Mouse (Mus musculus): ENCODE results near the gene 1700029I15Rik. TPM values are rescaled to one million over a fixed set of nuclear protein-coding genes. Genes with fewer than 3 reads are reported as not detected.
A peak's percentile ranks its signal among the peaks of the same experiment; 100 is the strongest.

The 1700029I15Rik gene
- total RNA-seq (2021) (10 to 100 TPM in 1 of 2 experiments, 1 to 10 TPM in 1; 4.9 to 14.6 TPM), polyA plus RNA-seq (2012; rRNA removed) (10.5 and 15.0 TPM in 2 replicates)
- long read RNA-seq = 0 reads

- DNase-seq = no peak
These were observed at the start of gene 1700029I15Rik for GRCm38 (mm10) chr2:92381901-92382588. Gene 1700029I15Rik (plus strand): TSS chr2:92382538.

- DNase-seq = no peak
These were observed 39.9 kb upstream of the 1700029I15Rik start for GRCm38 (mm10) chr2:92342418-92342817.

GRCm38 (mm10) chr2:92347191-92347590 lies 35.1 kb upstream of the 1700029I15Rik start:
- peak; percentile 18 for DNase-seq

- peak; percentile 89 for DNase-seq
These were observed 32.5 kb upstream of the 1700029I15Rik start for GRCm38 (mm10) chr2:92349589-92350425.

- DNase-seq = peak; percentile 72
These were observed 31.7 kb upstream of the 1700029I15Rik start for GRCm38 (mm10) chr2:92350686-92351085.

- DNase-seq = no peak
These were observed 28.9 kb upstream of the 1700029I15Rik start for GRCm38 (mm10) chr2:92353402-92353801.

- no peak for DNase-seq
These were observed 28.1 kb upstream of the 1700029I15Rik start for GRCm38 (mm10) chr2:92354224-92354623.

GRCm38 (mm10) chr2:92359301-92359700 lies 23.0 kb upstream of the 1700029I15Rik start:
- no peak for DNase-seq

- no peak for DNase-seq
These were observed 22.0 kb upstream of the 1700029I15Rik start for GRCm38 (mm10) chr2:92360186-92360823.

GRCm38 (mm10) chr2:92360893-92361292 lies 21.4 kb upstream of the 1700029I15Rik start:
- DNase-seq = no peak

- no peak for DNase-seq
These were observed 20.5 kb upstream of the 1700029I15Rik start for GRCm38 (mm10) chr2:92361795-92362194.

- no peak for DNase-seq
These were observed 19.6 kb upstream of the 1700029I15Rik start for GRCm38 (mm10) chr2:92362571-92363228.

GRCm38 (mm10) chr2:92364086-92364485 lies 18.3 kb upstream of the 1700029I15Rik start:
- no peak for DNase-seq

GRCm38 (mm10) chr2:92365568-92365967 lies 16.8 kb upstream of the 1700029I15Rik start:
- no peak for DNase-seq

- DNase-seq = no peak
These were observed 14.8 kb upstream of the 1700029I15Rik start for GRCm38 (mm10) chr2:92367383-92368029.

GRCm38 (mm10) chr2:92370375-92370774 lies 12.0 kb upstream of the 1700029I15Rik start:
- DNase-seq = no peak

- DNase-seq = peak; percentile 60
These were observed 11.2 kb upstream of the 1700029I15Rik start for GRCm38 (mm10) chr2:92370821-92371805.

- DNase-seq = no peak
These were observed 10.2 kb upstream of the 1700029I15Rik start for GRCm38 (mm10) chr2:92371971-92372690.

- peak; percentile 77 for DNase-seq
These were observed 9.4 kb upstream of the 1700029I15Rik start for GRCm38 (mm10) chr2:92372767-92373436.
